Comparison of ENCODE assay signal across 8 mouse cellular contexts in genomic region chr9:59659036-59660026, GRCm38 (mm10). TPM values are rescaled to one million over a fixed set of nuclear protein-coding genes. Genes with fewer than 3 reads are reported as not detected.
DNase-seq lines count a peak whose midpoint lies in the region; ATAC-seq and TF ChIP-seq lines count a peak whose summit lies in the region.

No protein-coding gene starts in this region.

- peak overlapping the region; percentile 81 for H3K9ac ChIP-seq in CH12.LX (ENCODE audit: insufficient read depth, low read depth)
- H3K9ac ChIP-seq in heart, embryonic 14.5 days (ENCODE audit: low read length): peak overlapping the region; percentile 98
- no peak overlapping the region for H3K9ac ChIP-seq in liver, embryonic 16.5 days (ENCODE audit: low read depth, low read length)
- H3K9ac ChIP-seq in neural tube, embryonic 12.5 days: peak overlapping the region; percentile 8; the same call in 1 of the 2 replicates
- H3K9ac ChIP-seq in stomach, postnatal 0 days (ENCODE audit: low read length): no peak overlapping the region

- H3K9me3 ChIP-seq in CH12.LX (replicated peaks; ENCODE audit: low read length): no peaks in the 10 kb centered on the region
- no peaks in the 10 kb centered on the region for H3K9me3 ChIP-seq in forebrain, embryonic 10.5 days
- no peaks in the 10 kb centered on the region for H3K9me3 ChIP-seq in heart, embryonic 14.5 days (ENCODE audit: control insufficient read depth, low read length)
- H3K9me3 ChIP-seq in liver, embryonic 16.5 days (replicated peaks; ENCODE audit: control insufficient read depth, low read length): no peaks in the 10 kb centered on the region
- no peaks in the 10 kb centered on the region for H3K9me3 ChIP-seq in neural tube, embryonic 12.5 days
- H3K9me3 ChIP-seq in stomach, postnatal 0 days (ENCODE audit: control insufficient read depth, low read length): no peaks in the 10 kb centered on the region

- WGBS in forebrain, embryonic 10.5 days: 28% methylated on average over 14 of the region's 14 CpGs
- WGBS in heart, embryonic 14.5 days: 20% methylated on average over 14 of the region's 14 CpGs
- WGBS in liver, embryonic 16.5 days (ENCODE audit: insufficient replicate concordance): 21% methylated on average over 14 of the region's 14 CpGs
- WGBS in neural tube, embryonic 12.5 days: 27% methylated on average over 14 of the region's 14 CpGs
- WGBS in stomach, postnatal 0 days: 24% methylated on average over 14 of the region's 14 CpGs

- dilution Hi-C loops in CH12.LX (cut with MboI; ENCODE audit: extremely low pct_ligation_motif_present, extremely low pct_unique_long_range_greater_than_20kb, low sequenced_read_pairs): no loop called here

- peak; percentile 96 for DNase-seq in CH12.LX (ENCODE audit: extremely low read depth)
- peak; percentile 88 for DNase-seq in forebrain, embryonic 10.5 days (ENCODE audit: extremely low spot score, low spot score)
- DNase-seq in kidney, postnatal 10 days: peak; percentile 89
- DNase-seq in stomach, postnatal 0 days (ENCODE audit: low spot score): peak; percentile 88

- TF ChIP-seq RAD21 in CH12.LX (IDR thresholded peaks at IDR 0.05; ENCODE audit: low read depth, low read length): peak; percentile 16; the same call in 1 of the 2 replicates

- TF ChIP-seq CTCF in CH12.LX (conservative IDR thresholded peaks at IDR 0.05 in 1 of 2, IDR thresholded peaks at IDR 0.05 in 1 of 2; ENCODE audit: low read depth in 2 of 2, low read length in 2 of 2): peak; percentile 73 to 93
- peak; percentile 89 for TF ChIP-seq CTCF in stomach, postnatal 0 days (IDR thresholded peaks at IDR 0.05; ENCODE audit: low read depth)

- no peak; the same call in none of the 2 replicates for TF ChIP-seq POLR2A in CH12.LX (IDR thresholded peaks at IDR 0.05; ENCODE audit: low read depth, low read length)

- peak overlapping the region; percentile 96 for H3K4me2 ChIP-seq in CH12.LX (ENCODE audit: insufficient read depth, low read depth, poor library complexity, severe bottlenecking)
- peak overlapping the region; percentile 74 for H3K4me2 ChIP-seq in heart, embryonic 14.5 days (ENCODE audit: low read length)
- H3K4me2 ChIP-seq in liver, embryonic 16.5 days (ENCODE audit: low read depth, low read length): peak overlapping the region; percentile 13
- H3K4me2 ChIP-seq in neural tube, embryonic 12.5 days (replicated peaks): peak overlapping the region; percentile 80
- H3K4me2 ChIP-seq in stomach, postnatal 0 days (replicated peaks; ENCODE audit: low read depth): peak overlapping the region; percentile 70

- in situ Hi-C loops in CH12.LX (cut with MboI; ENCODE audit: low pct_ligation_motif_present, low pct_unique_long_range_greater_than_20kb, low sequenced_read_pairs): no loop called here

- peaks cover 21 to 53% of the 10 kb centered on the region in 2 experiments for H3K36me3 ChIP-seq in CH12.LX (replicated peaks in 1 of 2; ENCODE audit: control insufficient read depth in 1 of 2, insufficient read depth in 1 of 2, low read length in 1 of 2)
- peaks cover 65% of the 10 kb centered on the region for H3K36me3 ChIP-seq in forebrain, embryonic 10.5 days (replicated peaks)
- H3K36me3 ChIP-seq in heart, embryonic 14.5 days (ENCODE audit: control insufficient read depth, insufficient read depth, low read length): peaks cover 56% of the 10 kb centered on the region
- no peaks in the 10 kb centered on the region for H3K36me3 ChIP-seq in liver, embryonic 16.5 days (ENCODE audit: control insufficient read depth, insufficient read depth)
- peaks cover 36% of the 10 kb centered on the region for H3K36me3 ChIP-seq in neural tube, embryonic 12.5 days
- H3K36me3 ChIP-seq in stomach, postnatal 0 days (ENCODE audit: control insufficient read depth, insufficient read depth, low read length): no peaks in the 10 kb centered on the region

- no peaks in the 10 kb centered on the region for H3K27me3 ChIP-seq in CH12.LX (replicated peaks)
- no peaks in the 10 kb centered on the region for H3K27me3 ChIP-seq in forebrain, embryonic 10.5 days (ENCODE audit: poor library complexity, severe bottlenecking)
- H3K27me3 ChIP-seq in heart, embryonic 14.5 days (ENCODE audit: control insufficient read depth, insufficient read depth, low read length): no peaks in the 10 kb centered on the region
- peaks cover 74% of the 10 kb centered on the region for H3K27me3 ChIP-seq in liver, embryonic 16.5 days (ENCODE audit: control insufficient read depth, insufficient read depth, low read depth, low read length)
- no peaks in the 10 kb centered on the region for H3K27me3 ChIP-seq in neural tube, embryonic 12.5 days (replicated peaks)
- H3K27me3 ChIP-seq in stomach, postnatal 0 days (ENCODE audit: control insufficient read depth, insufficient read depth, low read length): no peaks in the 10 kb centered on the region

- H3K4me1 ChIP-seq in CH12.LX (ENCODE audit: control insufficient read depth in 1 of 2, insufficient read depth in 2 of 2): peaks cover 7 to 56% of the 10 kb centered on the region in 2 experiments
- H3K4me1 ChIP-seq in brown adipose tissue, adult 24 weeks (ENCODE audit: control insufficient read depth, insufficient read depth, insufficient read length, low read length): peaks cover 18% of the 10 kb centered on the region
- H3K4me1 ChIP-seq in forebrain, embryonic 10.5 days: peaks cover 74% of the 10 kb centered on the region
- H3K4me1 ChIP-seq in heart, embryonic 14.5 days (ENCODE audit: control insufficient read depth in 2 of 2, insufficient read depth in 2 of 2, low read length in 2 of 2): peaks cover 26 to 66% of the 10 kb centered on the region in 2 experiments
- H3K4me1 ChIP-seq in liver, embryonic 16.5 days (ENCODE audit: control insufficient read depth, low read depth, low read length): peaks cover 22% of the 10 kb centered on the region
- H3K4me1 ChIP-seq in neural tube, embryonic 12.5 days: peaks cover 59% of the 10 kb centered on the region
- H3K4me1 ChIP-seq in stomach, postnatal 0 days (replicated peaks; ENCODE audit: control insufficient read depth, insufficient read depth): peaks cover 18% of the 10 kb centered on the region

- peaks cover 74% of the 10 kb centered on the region for H3K79me2 ChIP-seq in CH12.LX (replicated peaks; ENCODE audit: control insufficient read depth, extremely low read depth, insufficient read depth, poor library complexity, severe bottlenecking)

- TF ChIP-seq EP300 in CH12.LX (IDR thresholded peaks at IDR 0.05; ENCODE audit: low read length): peak; percentile 88
- no peak for TF ChIP-seq EP300 in stomach, postnatal 0 days (optimal IDR thresholded peaks at IDR 0.05)

- H3K27ac ChIP-seq in CH12.LX (ENCODE audit: insufficient read depth, low read depth): peak overlapping the region; percentile 94
- H3K27ac ChIP-seq in brown adipose tissue, adult 24 weeks (replicated peaks; ENCODE audit: low read depth, low read length): peak overlapping the region; percentile 79
- peak overlapping the region; percentile 100 for H3K27ac ChIP-seq in forebrain, embryonic 10.5 days
- H3K27ac ChIP-seq in heart, embryonic 14.5 days (replicated peaks in 1 of 2; ENCODE audit: control insufficient read depth in 1 of 2, insufficient read depth in 1 of 2, low read depth in 2 of 2, low read length in 2 of 2): peak overlapping the region; percentile 85 to 99
- 0 out of 2 replicates have a peak overlapping the region, but pooled peaks have one; percentile 5 for H3K27ac ChIP-seq in liver, embryonic 16.5 days (ENCODE audit: low read length)
- no peak overlapping the region for H3K27ac ChIP-seq in neural tube, embryonic 12.5 days
- peak overlapping the region; percentile 81 for H3K27ac ChIP-seq in stomach, postnatal 0 days (replicated peaks)

- ATAC-seq in heart, embryonic 14.5 days (ENCODE audit: insufficient number of reproducible peaks, insufficient read depth, low FRiP score, low read depth): no peak
- ATAC-seq in liver, embryonic 16.5 days (ENCODE audit: low read depth): peak; percentile 33
- ATAC-seq in neural tube, embryonic 12.5 days (ENCODE audit: low FRiP score, low read depth): peak; percentile 14; the same call in 1 of the 2 replicates
- peak; percentile 16; the same call in 1 of the 2 replicates for ATAC-seq in stomach, postnatal 0 days (ENCODE audit: low FRiP score, low TSS enrichment)

- peak overlapping the region; percentile 49 to 98 (median 81) for H3K4me3 ChIP-seq in CH12.LX (replicated peaks in 1 of 3; ENCODE audit: low read depth in 2 of 3, low read length in 2 of 3, poor library complexity in 1 of 3)
- H3K4me3 ChIP-seq in brown adipose tissue, adult 24 weeks (ENCODE audit: insufficient read depth, low read depth, low read length): peak overlapping the region; percentile 14; the same call in 1 of the 2 replicates
- H3K4me3 ChIP-seq in forebrain, embryonic 10.5 days: peak overlapping the region; percentile 92
- peak overlapping the region; percentile 25 to 75; a peak in 3 of 4 replicates for H3K4me3 ChIP-seq in heart, embryonic 14.5 days (ENCODE audit: control insufficient read depth in 1 of 2, insufficient read depth in 1 of 2, low read depth in 1 of 2, low read length in 2 of 2)
- H3K4me3 ChIP-seq in liver, embryonic 16.5 days (ENCODE audit: low read depth, low read length): no peak overlapping the region
- peak overlapping the region; percentile 67; the same call in 1 of the 2 replicates for H3K4me3 ChIP-seq in neural tube, embryonic 12.5 days
- no peak overlapping the region for H3K4me3 ChIP-seq in stomach, postnatal 0 days (ENCODE audit: low read depth, low read length)

RNA-seq across cellular contexts. Expression of gene Pkm, which starts 3.2 kb away (rescaled TPM):
- total RNA-seq in CH12.LX (2012; rRNA removed): 1,563 and 2,304 TPM in 2 replicates
- total RNA-seq in CH12.LX (2014; rRNA removed): 2,562 and 2,828 TPM in 2 replicates
- polyA plus RNA-seq in CH12.LX (2012; ENCODE audit: insufficient read length, low read depth): 1,827 and 1,949 TPM in 2 replicates
- 1,903 and 1,933 TPM in 2 replicates for polyA plus RNA-seq in brown adipose tissue, adult 24 weeks (2012; ENCODE audit: insufficient read depth, insufficient read length, missing spikeins)
- polyA plus RNA-seq in forebrain, embryonic 10.5 days (2016; fragmentation: Nextera tagmentation; extraction: Ambion mirVana): 3,207 and 3,346 TPM in 2 replicates
- 1,792 and 1,798 TPM in 2 replicates for polyA plus RNA-seq in heart, embryonic 14.5 days (2014; fragmentation: Nextera tagmentation; extraction: Ambion mirVana)
- 152 and 158 TPM in 2 replicates for polyA plus RNA-seq in liver, embryonic 16.5 days (2015; fragmentation: Nextera tagmentation; extraction: Ambion mirVana)
- 1,532 and 1,641 TPM in 2 replicates for polyA plus RNA-seq in neural tube, embryonic 12.5 days (2016; fragmentation: Nextera tagmentation; extraction: Ambion mirVana)
- polyA plus RNA-seq in stomach, postnatal 0 days (2015; fragmentation: Nextera tagmentation; extraction: Ambion mirVana): 472 and 500 TPM in 2 replicates

RNA-seq across cellular contexts. Expression of gene Gramd2, which starts 20.6 kb away (rescaled TPM):
- not detected in 2 replicates for total RNA-seq in CH12.LX (2012; rRNA removed)
- 0.32 TPM in 1 of 2 replicates, not detected in the other for total RNA-seq in CH12.LX (2014; rRNA removed)
- polyA plus RNA-seq in CH12.LX (2012; ENCODE audit: insufficient read length, low read depth): 0.23 and 0.61 TPM in 2 replicates
- polyA plus RNA-seq in brown adipose tissue, adult 24 weeks (2012; ENCODE audit: insufficient read depth, insufficient read length, missing spikeins): 0.58 TPM in 1 of 2 replicates, not detected in the other
- 0.22 and 0.46 TPM in 2 replicates for polyA plus RNA-seq in forebrain, embryonic 10.5 days (2016; fragmentation: Nextera tagmentation; extraction: Ambion mirVana)
- 0.27 and 0.43 TPM in 2 replicates for polyA plus RNA-seq in heart, embryonic 14.5 days (2014; fragmentation: Nextera tagmentation; extraction: Ambion mirVana)
- 0.25 and 0.27 TPM in 2 replicates for polyA plus RNA-seq in liver, embryonic 16.5 days (2015; fragmentation: Nextera tagmentation; extraction: Ambion mirVana)
- polyA plus RNA-seq in neural tube, embryonic 12.5 days (2016; fragmentation: Nextera tagmentation; extraction: Ambion mirVana): 0.56 and 0.73 TPM in 2 replicates
- 5.9 and 6.7 TPM in 2 replicates for polyA plus RNA-seq in stomach, postnatal 0 days (2015; fragmentation: Nextera tagmentation; extraction: Ambion mirVana)

RNA-seq across cellular contexts. Expression of gene Parp6, which starts 42.2 kb away (rescaled TPM):
- 3.6 and 4.4 TPM in 2 replicates for total RNA-seq in CH12.LX (2012; rRNA removed)
- total RNA-seq in CH12.LX (2014; rRNA removed): 5.6 and 5.7 TPM in 2 replicates
- polyA plus RNA-seq in CH12.LX (2012; ENCODE audit: insufficient read length, low read depth): 4.6 and 5.5 TPM in 2 replicates
- polyA plus RNA-seq in brown adipose tissue, adult 24 weeks (2012; ENCODE audit: insufficient read depth, insufficient read length, missing spikeins): 32.8 and 40.1 TPM in 2 replicates
- polyA plus RNA-seq in forebrain, embryonic 10.5 days (2016; fragmentation: Nextera tagmentation; extraction: Ambion mirVana): 34.1 and 41.6 TPM in 2 replicates
- polyA plus RNA-seq in heart, embryonic 14.5 days (2014; fragmentation: Nextera tagmentation; extraction: Ambion mirVana): 19.5 and 24.6 TPM in 2 replicates
- 3.5 and 4.3 TPM in 2 replicates for polyA plus RNA-seq in liver, embryonic 16.5 days (2015; fragmentation: Nextera tagmentation; extraction: Ambion mirVana)
- 140 and 153 TPM in 2 replicates for polyA plus RNA-seq in neural tube, embryonic 12.5 days (2016; fragmentation: Nextera tagmentation; extraction: Ambion mirVana)
- polyA plus RNA-seq in stomach, postnatal 0 days (2015; fragmentation: Nextera tagmentation; extraction: Ambion mirVana): 13.3 and 14.9 TPM in 2 replicates

Comparison
In these comparisons a context has a peak if more than half of its experiments do, and no peak if none do; other contexts are left out.
1. H3K4me2 ChIP-seq: peak in every context shown above with its lines; median percentile 96 in CH12.LX; 80 in neural tube, embryonic 12.5 days; 74 in heart, embryonic 14.5 days; 70 in stomach, postnatal 0 days; 13 in liver, embryonic 16.5 days.
2. H3K4me3 ChIP-seq: peak in CH12.LX (3 of 3), brown adipose tissue, adult 24 weeks (single experiment), forebrain, embryonic 10.5 days (single experiment), heart, embryonic 14.5 days (2 of 2) and neural tube, embryonic 12.5 days (single experiment); none in liver, embryonic 16.5 days (single experiment) and stomach, postnatal 0 days (single experiment).
3. H3K9ac ChIP-seq: peak in CH12.LX (single experiment), heart, embryonic 14.5 days (single experiment) and neural tube, embryonic 12.5 days (single experiment); none in liver, embryonic 16.5 days (single experiment) and stomach, postnatal 0 days (single experiment).
4. Peak in every context shown above with its lines, with median percentiles within 50 percentile points of each other: DNase-seq.